Comparison of ENCODE assay signal across 16 mouse cellular contexts in genomic region chr2:49849771-49850170, GRCm38 (mm10).
"Had no signal": no experiment of that assay in that cellular context is flagged by ENCODE, and none has a peak within 500 bp of the region (broad histone marks: within the 10 kb centered on the region; RNA-seq: fewer than 3 reads in every experiment).

No protein-coding gene starts in this region.

- H3K27me3 ChIP-seq: neural tube, embryonic 12.5 days; neural tube, embryonic 13.5 days; neural tube, embryonic 15.5 days; stomach, embryonic 15.5 days had no signal

- H3K9ac ChIP-seq: neural tube, embryonic 12.5 days; neural tube, embryonic 13.5 days; neural tube, embryonic 15.5 days; stomach, embryonic 15.5 days had no signal

- H3K4me2 ChIP-seq: neural tube, embryonic 12.5 days; neural tube, embryonic 13.5 days; neural tube, embryonic 15.5 days; stomach, embryonic 15.5 days had no signal

- H3K4me1 ChIP-seq: stomach, embryonic 15.5 days had no signal

- H3K36me3 ChIP-seq: neural tube, embryonic 12.5 days; neural tube, embryonic 13.5 days; neural tube, embryonic 15.5 days; stomach, embryonic 15.5 days had no signal

- H3K9me3 ChIP-seq: neural tube, embryonic 12.5 days; neural tube, embryonic 13.5 days; neural tube, embryonic 15.5 days; stomach, embryonic 15.5 days had no signal

- DNase-seq: retina, postnatal 1 day; right cerebral cortex, adult 18-20 months; right cerebral cortex, postnatal 14 days; right cerebral cortex, postnatal 25 days; right cerebral cortex, postnatal 4 days; spleen, adult 18-20 months; thymus, adult 18-20 months; thymus, adult 2 months; thymus, postnatal 14 days; thymus, postnatal 25 days; thymus, postnatal 36 days; thymus, postnatal 4 days had no signal

- H3K4me3 ChIP-seq: neural tube, embryonic 12.5 days; neural tube, embryonic 13.5 days; neural tube, embryonic 15.5 days; stomach, embryonic 15.5 days had no signal

- H3K27ac ChIP-seq: neural tube, embryonic 12.5 days; neural tube, embryonic 13.5 days; neural tube, embryonic 15.5 days; stomach, embryonic 15.5 days had no signal
